Mouse (Mus musculus): ENCODE measurements around the gene Rasal1.

GRCm38 (mm10) chr5:120612442-120612821 is 36.2 kb upstream of the Rasal1 start, which contains the start of the genes Rita1 and Ddx54:
- no peak for TF ChIP-seq GATA1 (IDR thresholded peaks at IDR 0.05; ENCODE audit: low read length)
- TF ChIP-seq TAL1 (IDR thresholded peaks at IDR 0.05; ENCODE audit: low read length) = no peak

Measured in erythroblast, embryonic 14.5 days (primary cell).